Mouse (Mus musculus) layer of hippocampus, adult 9-11 months (tissue): ENCODE results near the gene Ifih1.

Experiments
- DNase-seq: peaks from one replicate; pipeline ENCODE4 v3.0.0; 2022

The Ifih1 gene

GRCm38 (mm10) chr2:62548104-62548503 lies 98.0 kb downstream of the Ifih1 start:
- no peak for DNase-seq
